Mouse (Mus musculus) right cerebral cortex, adult 18-20 months (tissue): ENCODE data around the gene Gpc6.
"Not testable (repeated sequence)": the region's sequence is repeated elsewhere in the genome, so short reads cannot be mapped to it uniquely, and the experiment has no call there.

ENCODE experiments used
- DNase-seq: peaks from one replicate; pipeline ENCODE4 v3.0.0; 2022; ENCODE audit warnings: mixed read lengths

The Gpc6 gene

GRCm38 (mm10) chr14:117379979-117380378, 454.9 kb downstream of the Gpc6 start:
- no peak for DNase-seq

GRCm38 (mm10) chr14:117383188-117383587, 458.1 kb downstream of the Gpc6 start:
- DNase-seq: no peak

- no peak for DNase-seq
Observed at GRCm38 (mm10) chr14:117384096-117384770, 459.1 kb downstream of the Gpc6 start.

- DNase-seq: no peak
Observed at GRCm38 (mm10) chr14:117385731-117386270, 460.7 kb downstream of the Gpc6 start.

- DNase-seq: no peak
Observed at GRCm38 (mm10) chr14:117390794-117391320, 465.7 kb downstream of the Gpc6 start.

GRCm38 (mm10) chr14:117391412-117391811, 466.3 kb downstream of the Gpc6 start:
- DNase-seq: no peak

GRCm38 (mm10) chr14:117397165-117397564, 472.1 kb downstream of the Gpc6 start:
- no peak for DNase-seq

- DNase-seq: no peak
Observed at GRCm38 (mm10) chr14:117407824-117408524, 482.9 kb downstream of the Gpc6 start.

- DNase-seq: peak; percentile 27
Observed at GRCm38 (mm10) chr14:117408525-117408835, 483.4 kb downstream of the Gpc6 start.

- DNase-seq: peak; percentile 24
Observed at GRCm38 (mm10) chr14:117409778-117410177, 484.7 kb downstream of the Gpc6 start.

- DNase-seq: no peak
Observed at GRCm38 (mm10) chr14:117410511-117410910, 485.4 kb downstream of the Gpc6 start.

- no peak for DNase-seq
Observed at GRCm38 (mm10) chr14:117415045-117415444, 489.9 kb downstream of the Gpc6 start.

- DNase-seq: no peak
Observed at GRCm38 (mm10) chr14:117419561-117420218, 494.6 kb downstream of the Gpc6 start.

- DNase-seq: no peak
Observed at GRCm38 (mm10) chr14:117421170-117421569, 496.1 kb downstream of the Gpc6 start.

GRCm38 (mm10) chr14:117426116-117426515, 501.0 kb downstream of the Gpc6 start:
- DNase-seq: no peak

- no peak for DNase-seq
Observed at GRCm38 (mm10) chr14:117427776-117428175, 502.7 kb downstream of the Gpc6 start.

GRCm38 (mm10) chr14:117435739-117436138, 510.6 kb downstream of the Gpc6 start:
- DNase-seq: no peak

- DNase-seq: not testable (repeated sequence)
Observed at GRCm38 (mm10) chr14:117446675-117447231, 521.6 kb downstream of the Gpc6 start.

- DNase-seq: no peak
Observed at GRCm38 (mm10) chr14:117451391-117451991, 526.4 kb downstream of the Gpc6 start.

GRCm38 (mm10) chr14:117452150-117452549, 527.0 kb downstream of the Gpc6 start:
- DNase-seq: no peak

GRCm38 (mm10) chr14:117473378-117473777, 548.3 kb downstream of the Gpc6 start:
- DNase-seq: no peak

GRCm38 (mm10) chr14:117478879-117479278, 553.8 kb downstream of the Gpc6 start:
- DNase-seq: peak; percentile 23
